Comparison of ENCODE assay signal across 20 mouse cellular contexts in genomic region chr7:82998848-82999247, GRCm38 (mm10).
DNase-seq lines count a peak whose midpoint lies in the region; ATAC-seq lines count a peak whose summit lies in the region.
"Had no signal": no experiment of that assay in that cellular context is flagged by ENCODE, and none has a peak within 500 bp of the region (broad histone marks: within the 10 kb centered on the region; RNA-seq: fewer than 3 reads in every experiment).

No protein-coding gene starts in this region.

- 0 out of 2 replicates have a peak, but pooled peaks have one; percentile 52 for ATAC-seq in frontal cortex, adult (ENCODE audit: low TSS enrichment)
- ATAC-seq: activated CD4-positive, CD25-positive, alpha-beta regulatory T cell, adult 4 months; CD4-positive, CD25-positive, alpha-beta regulatory T cell, adult 4 months; Patski had no signal

- no peak for DNase-seq in frontal cortex, postnatal 36 days (ENCODE audit: low spot score in 2 of 2)
- DNase-seq in brain, adult 2 months (ENCODE audit: low read depth, low spot score), result peak; percentile 60
- DNase-seq in telencephalon, adult 2 months (ENCODE audit: low read depth, low spot score), result peak; percentile 24
- no peak for DNase-seq in lung, postnatal 25 days (ENCODE audit: low spot score)
- DNase-seq in layer of hippocampus, postnatal 25 days (ENCODE audit: extremely low spot score in 1 of 2, low spot score in 1 of 2), result no peak
- DNase-seq: adrenal gland, adult 2 months; adrenal gland, adult 8-10 months; adrenal gland, postnatal 10 days; adrenal gland, postnatal 14 days; adrenal gland, postnatal 25 days; adrenal gland, postnatal 36 days; B cell, adult 2 months; cerebellum, adult 11 months; cerebellum, adult 11-12 months; cerebellum, adult 18-20 months; cerebellum, adult 2 months had no signal

Comparison
In these comparisons a context has a peak if more than half of its experiments do, and no peak if none do; other contexts are left out.
1. DNase-seq: peak in brain, adult 2 months (single experiment) and telencephalon, adult 2 months (single experiment); none in frontal cortex, postnatal 36 days (0 of 2), lung, postnatal 25 days (single experiment) and layer of hippocampus, postnatal 25 days (0 of 2).